Mouse (Mus musculus): ENCODE measurements around the gene Nsun2. TPM values are rescaled to one million over a fixed set of nuclear protein-coding genes. Genes with fewer than 3 reads are reported as not detected.

Nsun2 gene
- total and polyA plus RNA-seq, 2 experiments from 2014 or later, result 21.8 to 34.2 TPM

DNA sequence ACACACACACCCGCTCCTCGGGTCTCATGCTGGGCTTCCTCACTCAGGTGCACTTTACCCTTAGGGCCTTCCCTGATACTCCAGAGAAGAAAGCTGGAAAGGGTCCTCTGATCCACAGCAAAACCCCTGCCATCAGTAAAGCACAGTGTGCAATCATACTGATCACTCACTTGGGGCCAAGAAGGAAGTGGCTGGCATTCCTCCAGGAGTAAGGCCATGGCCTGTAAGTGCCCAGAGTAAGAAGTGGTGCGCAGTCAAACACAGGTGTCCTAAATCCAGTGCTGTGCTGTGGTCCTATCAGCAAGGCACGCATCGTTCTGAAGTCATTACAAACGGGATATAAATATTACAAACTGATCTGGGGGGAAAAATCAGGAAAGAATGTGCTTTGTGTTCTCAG lies 16.1 kb upstream of the Nsun2 start:
- peaks cover 13% of the 10 kb centered on the region for H3K4me1 ChIP-seq (ENCODE audit: control insufficient read depth, insufficient read depth)
- H3K27me3 ChIP-seq (ENCODE audit: control insufficient read depth, insufficient read depth, low read length), result no peaks in the 10 kb centered on the region
- TF ChIP-seq EP300 (IDR thresholded peaks at IDR 0.05; ENCODE audit: low read depth) (no peak), CTCF (IDR thresholded peaks at IDR 0.05; ENCODE audit: low read depth) (no peak)
- peaks cover 10% of the 10 kb centered on the region for H3K36me3 ChIP-seq (replicated peaks; ENCODE audit: control insufficient read depth, insufficient read depth, low read length)
- H3K27ac ChIP-seq (ENCODE audit: low read depth), result no peak overlapping the region; the same call in 1 of the 2 replicates
- no peak for ATAC-seq (ENCODE audit: insufficient read depth, low read depth)
- WGBS, result 35% methylated on average over 6 of the region's 6 CpGs
- H3K4me2 ChIP-seq (ENCODE audit: low read depth, low read length), result no peak overlapping the region
- no peaks in the 10 kb centered on the region for H3K9me3 ChIP-seq (replicated peaks; ENCODE audit: control insufficient read depth, low read length)
- no peak overlapping the region for H3K4me3 ChIP-seq (ENCODE audit: low read depth, low read length)
- H3K9ac ChIP-seq (replicated peaks; ENCODE audit: low read depth, low read length), result 0 out of 2 replicates have a peak overlapping the region, but pooled peaks have one; percentile 4
- DNase-seq (ENCODE audit: low spot score), result no peak

DNA sequence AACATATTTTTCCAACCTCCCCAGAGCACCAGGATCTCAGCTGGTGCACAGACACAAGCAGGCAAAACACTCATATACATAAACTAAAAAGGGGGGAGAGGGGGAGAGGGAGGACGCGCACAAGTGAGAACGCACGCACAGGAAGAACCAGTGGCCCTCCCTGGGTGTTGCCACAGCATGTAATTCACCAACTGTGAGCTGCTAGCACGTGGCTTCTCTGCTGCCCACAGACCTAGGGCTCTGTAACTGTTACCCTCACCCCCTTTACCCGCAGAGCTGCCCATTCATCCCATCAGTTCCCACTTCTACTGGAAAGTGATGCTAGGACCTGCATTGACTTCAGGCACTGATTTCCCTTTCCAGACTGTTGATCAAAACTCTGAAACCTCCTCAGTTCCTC lies 14.4 kb upstream of the Nsun2 start:
- WGBS, result 81% methylated on average over 6 of the region's 6 CpGs
- Histone ChIP-seq H3K27ac (ENCODE audit: low read depth) (no peak overlapping the region), H3K27me3 (ENCODE audit: control insufficient read depth, insufficient read depth, low read length) (no peaks in the 10 kb centered on the region), H3K4me2 (ENCODE audit: low read depth, low read length) (no peak overlapping the region), H3K9me3 (replicated peaks; ENCODE audit: control insufficient read depth, low read length) (no peaks in the 10 kb centered on the region), H3K4me1 (ENCODE audit: control insufficient read depth, insufficient read depth) (peaks cover 14% of the 10 kb centered on the region), H3K4me3 (ENCODE audit: low read depth, low read length) (no peak overlapping the region), H3K36me3 (replicated peaks; ENCODE audit: control insufficient read depth, insufficient read depth, low read length) (no peaks in the 10 kb centered on the region; the same call in none of the 2 replicates), H3K9ac (replicated peaks; ENCODE audit: low read depth, low read length) (no peak overlapping the region)
- no peak for TF ChIP-seq EP300 (IDR thresholded peaks at IDR 0.05; ENCODE audit: low read depth)
- no peak for TF ChIP-seq CTCF (IDR thresholded peaks at IDR 0.05; ENCODE audit: low read depth)
- ATAC-seq (ENCODE audit: insufficient read depth, low read depth) (no peak), DNase-seq (ENCODE audit: low spot score) (no peak)

DNA sequence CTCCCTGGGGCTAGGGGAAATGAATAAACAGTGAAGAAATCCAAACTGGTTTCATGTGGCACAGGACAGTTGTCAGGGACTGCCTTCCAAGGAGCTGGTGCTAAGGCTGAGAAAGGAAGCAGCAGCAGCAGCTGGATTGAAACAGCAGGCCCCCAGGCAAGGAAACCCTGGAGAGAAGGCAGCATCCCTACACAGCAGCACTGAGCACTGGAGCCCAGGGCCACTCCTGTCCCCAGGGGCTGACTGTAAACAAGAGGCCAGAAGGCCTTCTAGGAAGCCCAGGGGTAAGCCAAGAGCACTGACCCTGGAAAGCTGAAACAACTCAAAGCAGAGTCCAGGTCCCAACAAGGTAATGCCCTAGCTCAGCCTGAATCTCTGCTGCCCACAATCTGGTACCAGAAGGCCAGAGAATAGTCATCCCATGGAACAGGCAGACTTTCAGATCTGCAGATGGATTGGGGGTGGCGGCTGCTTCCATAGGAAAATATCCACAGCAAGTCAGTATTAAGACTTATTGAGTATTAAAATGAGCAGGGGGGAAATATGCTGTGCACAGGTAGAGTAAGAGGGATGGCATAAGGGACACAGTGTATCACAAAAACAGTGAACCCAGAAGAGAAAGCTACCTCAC lies 11.3 kb upstream of the Nsun2 start:
- Histone ChIP-seq H3K4me1 (ENCODE audit: control insufficient read depth, insufficient read depth) (peaks cover 37% of the 10 kb centered on the region), H3K27ac (ENCODE audit: low read depth) (no peak overlapping the region)
- no peak for DNase-seq (ENCODE audit: low spot score)

DNA sequence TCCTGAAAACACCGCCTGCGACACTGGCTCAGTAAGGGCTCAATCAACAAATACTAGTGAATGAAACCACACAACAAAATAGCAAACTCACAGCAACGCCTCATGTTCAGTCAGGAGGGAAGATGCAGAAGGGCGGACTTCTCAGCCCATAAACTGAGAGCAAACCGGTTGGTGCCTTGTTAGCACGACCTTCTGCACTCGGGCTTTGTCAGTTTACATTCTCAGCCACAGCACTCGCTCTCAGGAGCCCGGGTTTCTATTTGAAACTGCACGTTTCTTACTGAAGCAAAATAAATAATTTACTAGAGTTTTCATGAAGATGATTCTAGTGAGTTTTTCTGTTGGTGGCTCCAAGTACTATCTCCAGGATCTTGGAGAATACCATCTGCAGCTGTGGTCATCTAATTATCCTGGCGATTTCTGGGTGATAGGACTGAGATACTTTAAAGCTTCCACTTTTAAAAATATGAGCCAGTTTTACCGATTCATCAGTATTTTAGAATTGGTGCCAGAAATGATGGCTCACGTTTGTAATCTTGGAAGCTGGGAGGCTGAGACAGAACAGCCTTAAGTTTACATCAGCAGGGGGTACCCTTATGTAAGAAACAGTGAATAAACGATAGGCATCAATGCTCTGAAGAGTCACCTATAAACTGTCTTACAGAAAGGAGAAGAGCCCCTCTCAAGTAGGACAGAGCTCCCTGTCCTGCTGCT lies 9.9 kb upstream of the Nsun2 start:
- WGBS, result 64% methylated on average over 14 of the region's 14 CpGs
- no peak for DNase-seq (ENCODE audit: low spot score)
- Histone ChIP-seq H3K4me2 (ENCODE audit: low read depth, low read length) (no peak overlapping the region), H3K27me3 (ENCODE audit: control insufficient read depth, insufficient read depth, low read length) (no peaks in the 10 kb centered on the region), H3K4me1 (ENCODE audit: control insufficient read depth, insufficient read depth) (peaks cover 37% of the 10 kb centered on the region), H3K9ac (replicated peaks; ENCODE audit: low read depth, low read length) (no peak overlapping the region), H3K27ac (ENCODE audit: low read depth) (no peak overlapping the region), H3K36me3 (replicated peaks; ENCODE audit: control insufficient read depth, insufficient read depth, low read length) (no peaks in the 10 kb centered on the region), H3K9me3 (replicated peaks; ENCODE audit: control insufficient read depth, low read length) (no peaks in the 10 kb centered on the region), H3K4me3 (ENCODE audit: low read depth, low read length) (no peak overlapping the region)
- TF ChIP-seq CTCF (IDR thresholded peaks at IDR 0.05; ENCODE audit: low read depth) (no peak), EP300 (IDR thresholded peaks at IDR 0.05; ENCODE audit: low read depth) (no peak)
- ATAC-seq (ENCODE audit: insufficient read depth, low read depth), result no peak

More for the DNA sequence above, 11.3 kb upstream of the Nsun2 start:
- TF ChIP-seq CTCF (IDR thresholded peaks at IDR 0.05; ENCODE audit: low read depth) (no peak), EP300 (IDR thresholded peaks at IDR 0.05; ENCODE audit: low read depth) (no peak)
- H3K4me2 ChIP-seq (ENCODE audit: low read depth, low read length), result no peak overlapping the region
- ATAC-seq (ENCODE audit: insufficient read depth, low read depth), result no peak
- 83% methylated on average over 1 of the region's 1 CpGs for WGBS
- H3K36me3 ChIP-seq (replicated peaks; ENCODE audit: control insufficient read depth, insufficient read depth, low read length), result no peaks in the 10 kb centered on the region
- H3K4me3 ChIP-seq (ENCODE audit: low read depth, low read length), result no peak overlapping the region
- no peaks in the 10 kb centered on the region for H3K27me3 ChIP-seq (ENCODE audit: control insufficient read depth, insufficient read depth, low read length)
- no peaks in the 10 kb centered on the region for H3K9me3 ChIP-seq (replicated peaks; ENCODE audit: control insufficient read depth, low read length)
- H3K9ac ChIP-seq (replicated peaks; ENCODE audit: low read depth, low read length), result no peak overlapping the region

DNA sequence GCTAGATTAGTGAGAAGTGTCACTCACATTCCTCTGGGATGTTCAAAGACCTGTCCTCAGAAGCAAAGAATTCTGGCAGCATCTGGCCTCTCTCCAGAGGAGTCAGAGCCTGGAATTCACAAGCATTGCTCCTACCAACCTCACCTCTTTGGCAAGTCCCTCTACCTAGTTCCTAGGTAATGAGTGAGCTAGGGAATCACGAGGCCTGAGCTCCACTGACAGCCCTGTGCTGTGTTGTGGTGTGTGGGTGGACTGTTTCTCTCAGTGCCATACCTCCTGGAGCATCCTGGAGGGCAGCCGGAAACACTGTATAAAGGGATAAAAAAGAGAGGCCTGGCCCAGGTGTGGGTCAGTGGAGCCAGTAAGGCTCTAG lies 9.4 kb upstream of the Nsun2 start:
- no peak for DNase-seq (ENCODE audit: low spot score)
- Histone ChIP-seq H3K4me2 (ENCODE audit: low read depth, low read length) (no peak overlapping the region), H3K4me1 (ENCODE audit: control insufficient read depth, insufficient read depth) (peaks cover 40% of the 10 kb centered on the region), H3K9ac (replicated peaks; ENCODE audit: low read depth, low read length) (no peak overlapping the region), H3K4me3 (ENCODE audit: low read depth, low read length) (no peak overlapping the region), H3K27me3 (ENCODE audit: control insufficient read depth, insufficient read depth, low read length) (no peaks in the 10 kb centered on the region), H3K9me3 (replicated peaks; ENCODE audit: control insufficient read depth, low read length) (no peaks in the 10 kb centered on the region), H3K36me3 (replicated peaks; ENCODE audit: control insufficient read depth, insufficient read depth, low read length) (no peaks in the 10 kb centered on the region), H3K27ac (ENCODE audit: low read depth) (no peak overlapping the region)
- ATAC-seq (ENCODE audit: insufficient read depth, low read depth), result no peak
- WGBS, result 60% methylated on average over 2 of the region's 2 CpGs
- TF ChIP-seq CTCF (IDR thresholded peaks at IDR 0.05; ENCODE audit: low read depth), result no peak
- no peak for TF ChIP-seq EP300 (IDR thresholded peaks at IDR 0.05; ENCODE audit: low read depth)
